Mouse (Mus musculus): ENCODE results near the gene Palm2.

DNA sequence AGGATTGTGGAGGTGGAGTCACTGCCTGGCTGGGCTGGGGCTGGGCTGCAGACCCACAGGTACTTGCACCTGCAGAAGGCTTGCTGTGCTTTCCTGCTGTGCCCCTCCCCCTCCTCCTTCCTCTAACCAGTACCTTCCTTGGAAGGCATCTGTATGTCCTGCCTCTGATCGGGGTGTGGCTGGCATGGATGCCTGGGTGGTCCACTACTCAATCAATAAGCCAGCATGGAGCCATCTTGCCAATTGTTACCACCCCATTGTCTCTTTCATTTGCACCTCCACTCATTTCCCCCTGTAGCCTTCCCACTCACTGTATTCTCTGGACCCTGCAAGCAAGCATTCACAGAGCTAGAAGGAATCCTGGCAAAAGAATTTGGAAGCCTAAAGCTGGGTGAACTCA, 256.8 kb downstream of the Palm2 start:
- TF ChIP-seq CTCF (IDR thresholded peaks at IDR 0.05; ENCODE audit: low read depth) = no peak
- TF ChIP-seq EP300 (optimal IDR thresholded peaks at IDR 0.05) = no peak
